Mouse (Mus musculus): ENCODE measurements around the gene Khdrbs1. TPM values are rescaled to one million over a fixed set of nuclear protein-coding genes. Genes with fewer than 3 reads are reported as not detected.

Gene Khdrbs1
- polyA plus RNA-seq, 1 experiment: 61.6 TPM

GRCm38 (mm10) chr4:129662255-129662813 is 79.8 kb downstream of the Khdrbs1 start:
- no peak overlapping the region for H3ac ChIP-seq (ENCODE audit: control insufficient read depth, insufficient read length, low read depth)
- peaks cover 55% of the 10 kb centered on the region for H3K36me3 ChIP-seq (ENCODE audit: control insufficient read depth, insufficient read depth)
- H3K27me3 ChIP-seq (ENCODE audit: control insufficient read depth, insufficient read depth, insufficient read length): no peaks in the 10 kb centered on the region
- TF ChIP-seq CTCF (IDR thresholded peaks at IDR 0.05; ENCODE audit: control insufficient read depth, insufficient read depth, insufficient read length): no peak
- H3K79me3 ChIP-seq (ENCODE audit: low read depth): peaks cover 23% of the 10 kb centered on the region
- H3K4me3 ChIP-seq (ENCODE audit: insufficient read depth, poor library complexity, severe bottlenecking): no peak overlapping the region
- H3K79me2 ChIP-seq (ENCODE audit: control insufficient read depth, insufficient read depth): peaks cover 51% of the 10 kb centered on the region

GRCm38 (mm10) chr4:129661584-129661983 is 80.5 kb downstream of the Khdrbs1 start:
- peaks cover 61% of the 10 kb centered on the region for H3K36me3 ChIP-seq (ENCODE audit: control insufficient read depth, insufficient read depth)
- H3K4me3 ChIP-seq (ENCODE audit: insufficient read depth, poor library complexity, severe bottlenecking): no peak overlapping the region
- no peak for TF ChIP-seq MAX (IDR thresholded peaks at IDR 0.05)
- TF ChIP-seq FOSL1 (IDR thresholded peaks at IDR 0.05; ENCODE audit: insufficient read depth, low read length, poor library complexity, severe bottlenecking): no peak
- no peak for TF ChIP-seq CEBPB (IDR thresholded peaks at IDR 0.05; ENCODE audit: low read depth)
- TF ChIP-seq MYOD1 (IDR thresholded peaks at IDR 0.05; ENCODE audit: control insufficient read depth, insufficient read length, low read depth): no peak
- TF ChIP-seq USF1 (IDR thresholded peaks at IDR 0.05; ENCODE audit: low read depth): no peak
- TF ChIP-seq CTCF (IDR thresholded peaks at IDR 0.05; ENCODE audit: control insufficient read depth, insufficient read depth, insufficient read length): no peak
- TF ChIP-seq MYOG (IDR thresholded peaks at IDR 0.05; ENCODE audit: control insufficient read depth, extremely low read depth, insufficient read length): no peak

GRCm38 (mm10) chr4:129654770-129655169 is 87.3 kb downstream of the Khdrbs1 start:
- no peak for TF ChIP-seq MAX (IDR thresholded peaks at IDR 0.05)
- TF ChIP-seq CEBPB (IDR thresholded peaks at IDR 0.05; ENCODE audit: low read depth): no peak
- no peak for TF ChIP-seq FOSL1 (IDR thresholded peaks at IDR 0.05; ENCODE audit: insufficient read depth, low read length, poor library complexity, severe bottlenecking)
- no peak for TF ChIP-seq USF1 (IDR thresholded peaks at IDR 0.05; ENCODE audit: low read depth)
- TF ChIP-seq MYOG (IDR thresholded peaks at IDR 0.05; ENCODE audit: control insufficient read depth, extremely low read depth, insufficient read length): no peak
- no peak for TF ChIP-seq CTCF (IDR thresholded peaks at IDR 0.05; ENCODE audit: control insufficient read depth, insufficient read depth, insufficient read length)
- TF ChIP-seq MYOD1 (IDR thresholded peaks at IDR 0.05; ENCODE audit: control insufficient read depth, insufficient read length, low read depth): no peak
- no peaks in the 10 kb centered on the region for H3K79me3 ChIP-seq (ENCODE audit: low read depth)
- H3K79me2 ChIP-seq (ENCODE audit: control insufficient read depth, insufficient read depth): no peaks in the 10 kb centered on the region
- H3K36me3 ChIP-seq (ENCODE audit: control insufficient read depth, insufficient read depth): peaks cover 96% of the 10 kb centered on the region
- H3K27me3 ChIP-seq (ENCODE audit: control insufficient read depth, insufficient read depth, insufficient read length): no peaks in the 10 kb centered on the region
- H3K4me3 ChIP-seq (ENCODE audit: insufficient read depth, poor library complexity, severe bottlenecking): no peak overlapping the region
- no peak overlapping the region for H3ac ChIP-seq (ENCODE audit: control insufficient read depth, insufficient read length, low read depth)

More at GRCm38 (mm10) chr4:129661584-129661983, 80.5 kb downstream of the Khdrbs1 start:
- Histone ChIP-seq H3K79me2 (ENCODE audit: control insufficient read depth, insufficient read depth) (peaks cover 43% of the 10 kb centered on the region), H3ac (ENCODE audit: control insufficient read depth, insufficient read length, low read depth) (no peak overlapping the region), H3K79me3 (ENCODE audit: low read depth) (peaks cover 17% of the 10 kb centered on the region), H3K27me3 (ENCODE audit: control insufficient read depth, insufficient read depth, insufficient read length) (no peaks in the 10 kb centered on the region)

Small RNA genes lying within 50 kb of the gene (microRNA-seq; reads per million reads assigned to microRNA genes)
- gene Gm28017 (ENCODE audit: borderline microRNAs expressed) (not detected), gene Mir7016 (ENCODE audit: borderline microRNAs expressed) (0.20 reads per million)

Other genes with a start within 250 kb of the Khdrbs1 start
- 148 TPM for gene Marcksl1, start 228.7 kb downstream of the Khdrbs1 start, polyA plus RNA-seq (2012; fragmentation: generic; extraction: Trizol)
- gene Hdac1, start 199.6 kb downstream of the Khdrbs1 start, polyA plus RNA-seq (2012; fragmentation: generic; extraction: Trizol): 96.7 TPM
- gene Lck, start 168.7 kb downstream of the Khdrbs1 start, polyA plus RNA-seq (2012; fragmentation: generic; extraction: Trizol): 1.5 TPM
- gene Fam167b, start 163.8 kb downstream of the Khdrbs1 start, polyA plus RNA-seq (2012; fragmentation: generic; extraction: Trizol): 0.27 TPM
- 416 TPM for gene Eif3i, start 141.7 kb downstream of the Khdrbs1 start, polyA plus RNA-seq (2012; fragmentation: generic; extraction: Trizol)
- gene Tmem234, start 141.6 kb downstream of the Khdrbs1 start, polyA plus RNA-seq (2012; fragmentation: generic; extraction: Trizol): 218 TPM
- gene Dcdc2b, start 128.0 kb downstream of the Khdrbs1 start, polyA plus RNA-seq (2012; fragmentation: generic; extraction: Trizol): 0.40 TPM
- 10.8 TPM for gene Iqcc, start 123.2 kb downstream of the Khdrbs1 start, polyA plus RNA-seq (2012; fragmentation: generic; extraction: Trizol)
- 7.7 TPM for gene Ccdc28b, start 118.4 kb downstream of the Khdrbs1 start, polyA plus RNA-seq (2012; fragmentation: generic; extraction: Trizol)
- 43.0 TPM for gene Txlna, start 101.2 kb downstream of the Khdrbs1 start, polyA plus RNA-seq (2012; fragmentation: generic; extraction: Trizol)
- 23.9 TPM for gene Kpna6, start 69.5 kb downstream of the Khdrbs1 start, polyA plus RNA-seq (2012; fragmentation: generic; extraction: Trizol)
- gene Tmem39b, start 45.5 kb downstream of the Khdrbs1 start, polyA plus RNA-seq (2012; fragmentation: generic; extraction: Trizol): 17.0 TPM
- 101 TPM for gene Ptp4a2, start 68.9 kb upstream of the Khdrbs1 start, polyA plus RNA-seq (2012; fragmentation: generic; extraction: Trizol)
- gene Spocd1, start 186.9 kb upstream of the Khdrbs1 start, polyA plus RNA-seq (2012; fragmentation: generic; extraction: Trizol): 0.02 TPM
- gene Adgrb2, start 242.6 kb upstream of the Khdrbs1 start, polyA plus RNA-seq (2012; fragmentation: generic; extraction: Trizol): 0.06 TPM

Data from C2C12 (cell line).